Mouse (Mus musculus): ENCODE measurements at regions not wholly inside any gene's neighbourhood (a gene's known extent, or its start where the extent isn't known, plus 50 kb on each side); places are given as distances from the start of the nearest gene placed in this dataset.

DNA sequence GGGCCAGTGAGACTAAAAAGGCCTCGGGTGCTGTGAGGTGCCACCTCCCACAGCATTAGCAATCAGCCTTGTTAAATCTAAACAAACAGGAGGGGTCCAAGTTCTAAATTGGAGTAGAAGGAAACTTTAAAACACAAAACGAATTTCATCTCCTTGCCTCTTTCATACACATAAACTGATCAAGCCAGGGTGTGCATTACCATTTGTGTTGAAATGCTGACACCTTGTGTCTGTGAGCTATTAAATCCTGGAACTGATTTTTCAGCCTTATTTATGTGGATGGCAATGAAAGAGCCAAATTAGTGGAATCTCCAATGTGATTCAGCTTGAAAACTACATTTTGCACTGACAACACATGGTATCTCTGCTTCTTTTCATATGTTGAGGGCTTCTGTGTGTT is 114.8 kb downstream of the Pcsk1 start:
- DNase-seq = peak; percentile 27

DNA sequence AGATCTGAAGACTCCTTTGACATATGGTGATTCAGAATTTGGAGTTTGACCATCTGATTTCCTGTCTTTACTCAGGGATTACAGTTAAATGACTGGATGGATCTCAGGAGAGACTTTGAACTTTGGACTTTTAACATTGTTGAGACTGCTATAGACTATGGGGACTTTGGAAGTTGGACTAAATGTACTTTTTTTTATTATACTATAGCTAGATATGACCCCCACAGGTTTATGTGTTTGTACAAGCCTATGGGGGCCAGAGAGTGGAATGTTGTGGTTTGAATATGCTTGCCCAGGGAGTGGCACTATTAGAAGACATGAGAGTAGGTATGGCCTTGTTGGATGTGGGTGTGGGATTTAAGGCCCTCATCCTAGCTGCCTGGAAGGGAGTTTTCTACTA is 134.3 kb downstream of the Pcsk1 start:
- DNase-seq = no peak

DNA sequence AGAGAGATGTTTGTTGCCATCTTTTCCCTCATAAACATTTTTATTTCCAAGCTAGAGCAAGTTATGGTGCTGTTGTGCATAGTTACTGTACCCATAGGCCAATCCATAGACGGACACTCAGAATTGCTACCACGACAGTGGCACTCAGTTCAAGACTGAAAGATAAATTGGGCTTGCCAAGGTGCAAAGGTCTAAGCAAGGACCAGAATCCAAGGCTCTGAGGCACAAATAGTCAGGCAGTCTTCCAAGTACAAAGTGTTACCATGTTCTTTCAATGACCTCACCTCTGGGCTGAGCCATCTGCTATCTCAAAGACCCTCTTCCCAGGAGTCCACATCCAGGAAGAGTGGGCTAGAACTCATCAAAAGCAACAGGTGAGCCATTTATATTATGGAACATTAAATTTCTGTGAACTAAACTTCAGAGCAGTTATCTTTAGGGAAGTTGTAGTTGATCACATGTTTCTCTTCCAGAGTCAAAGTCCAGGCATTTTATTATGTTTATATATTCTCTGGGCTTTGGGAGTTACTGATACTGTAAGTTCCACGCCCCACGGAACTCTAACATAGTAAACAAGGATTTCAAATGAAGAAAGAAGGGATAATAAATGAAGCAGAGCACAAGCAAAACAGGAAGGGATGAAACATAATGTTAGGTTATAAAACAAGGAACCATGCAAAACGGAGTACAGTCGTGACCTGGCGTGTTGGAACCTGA is 136.1 kb downstream of the Pcsk1 start:
- no peak for DNase-seq

DNA sequence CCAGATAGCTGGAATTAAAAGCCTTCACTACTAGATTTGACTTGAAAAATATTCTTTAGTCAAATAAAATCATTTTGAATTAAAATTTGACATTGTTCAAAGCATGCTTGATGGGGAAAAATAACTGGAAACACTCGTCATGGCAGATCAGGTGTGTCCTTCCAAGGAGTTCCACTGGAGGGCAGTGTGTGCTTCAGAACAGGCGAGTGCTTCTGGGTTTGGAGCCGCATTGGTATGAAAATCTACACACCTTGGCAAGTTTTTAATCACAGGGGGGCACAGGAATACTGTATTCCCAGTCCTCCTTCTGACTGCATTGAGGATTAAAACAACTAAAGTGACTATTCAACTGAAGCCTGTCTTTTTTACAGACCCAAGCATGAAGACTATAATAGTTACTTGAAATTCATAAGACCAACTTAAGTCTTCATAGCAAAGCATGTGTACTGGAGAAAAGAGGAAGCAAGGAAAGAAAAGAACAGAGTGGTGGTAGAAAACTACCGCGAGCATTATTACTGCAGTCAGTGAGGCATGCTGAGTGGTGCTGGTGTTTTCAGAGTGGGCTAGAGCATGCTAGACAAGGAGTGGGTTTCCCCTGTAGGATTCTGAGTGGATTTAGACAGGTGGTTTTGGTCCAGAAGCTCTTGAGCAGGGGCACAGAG is 138.1 kb downstream of the Pcsk1 start:
- peak; percentile 68 for DNase-seq

DNA sequence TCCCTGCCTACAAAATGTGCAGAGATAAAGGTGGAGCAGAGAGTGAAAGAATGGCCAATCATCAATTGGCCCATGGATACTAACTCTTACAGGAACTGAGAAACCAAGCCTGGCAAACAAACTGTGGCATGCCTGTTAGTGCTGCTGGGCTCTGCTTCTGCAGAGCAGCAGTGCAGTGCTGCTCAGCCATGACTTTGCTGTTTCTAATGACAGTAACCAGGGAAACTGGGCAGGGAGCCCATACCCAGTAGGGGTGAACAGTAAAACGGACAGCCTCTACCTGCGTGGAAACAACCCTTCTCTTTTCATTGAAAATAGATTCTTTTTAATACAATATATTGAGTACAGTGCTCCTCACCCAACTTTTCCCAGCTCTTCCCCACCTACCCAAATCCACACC is 146.8 kb downstream of the Pcsk1 start:
- DNase-seq = no peak
